Mouse (Mus musculus): ENCODE measurements around the gene Fip1l1.

Gene Fip1l1

GRCm38 (mm10) chr5:74617816-74618572 is 82.7 kb downstream of the Fip1l1 start:
- DNase-seq = no peak

- DNase-seq = no peak
Measured at GRCm38 (mm10) chr5:74618573-74619059, 83.4 kb downstream of the Fip1l1 start.

GRCm38 (mm10) chr5:74621691-74622470 is 86.6 kb downstream of the Fip1l1 start:
- DNase-seq = no peak

GRCm38 (mm10) chr5:74623316-74624000 is 88.2 kb downstream of the Fip1l1 start:
- no peak for DNase-seq

GRCm38 (mm10) chr5:74624385-74624784 is 89.1 kb downstream of the Fip1l1 start:
- DNase-seq = no peak

GRCm38 (mm10) chr5:74628001-74628400 is 92.8 kb downstream of the Fip1l1 start:
- no peak for DNase-seq

GRCm38 (mm10) chr5:74632369-74633114 is 97.3 kb downstream of the Fip1l1 start:
- DNase-seq = no peak

GRCm38 (mm10) chr5:74633453-74633852 is 98.2 kb downstream of the Fip1l1 start:
- no peak for DNase-seq

GRCm38 (mm10) chr5:74634391-74634790 is 99.1 kb downstream of the Fip1l1 start:
- DNase-seq = no peak

- DNase-seq = peak; percentile 21
Measured at GRCm38 (mm10) chr5:74639516-74639915, 104.3 kb downstream of the Fip1l1 start.

GRCm38 (mm10) chr5:74640504-74640903 is 105.3 kb downstream of the Fip1l1 start:
- DNase-seq = no peak

GRCm38 (mm10) chr5:74641000-74641399 is 105.8 kb downstream of the Fip1l1 start:
- peak; percentile 25 for DNase-seq

GRCm38 (mm10) chr5:74642291-74642690 is 107.0 kb downstream of the Fip1l1 start:
- no peak for DNase-seq

GRCm38 (mm10) chr5:74647584-74647984 is 112.3 kb downstream of the Fip1l1 start:
- no peak for DNase-seq

- no peak for DNase-seq
Measured at GRCm38 (mm10) chr5:74648216-74648615, 113.0 kb downstream of the Fip1l1 start.

Measured in right cerebral cortex, adult 18-20 months (tissue).